Mouse (Mus musculus): ENCODE data around the gene Tet2.

- TF ChIP-seq CTCF (IDR thresholded peaks at IDR 0.05; ENCODE audit: low read depth, low read length) (no peak), POLR2A (IDR thresholded peaks at IDR 0.05; ENCODE audit: extremely low read depth, insufficient read depth, low read length) (no peak)
These were observed 56.8 kb downstream of the Tet2 start for GRCm38 (mm10) chr3:133488022-133488725.

Data from liver, adult 2 months (tissue).